Mouse (Mus musculus) right cerebral cortex, adult 18-20 months (tissue): ENCODE results near the gene Dhps.
"Not testable (repeated sequence)": the region's sequence is repeated elsewhere in the genome, so short reads cannot be mapped to it uniquely, and the experiment has no call there.

Source experiments
- DNase-seq: peaks from one replicate; pipeline ENCODE4 v3.0.0; 2022; ENCODE audit warnings: mixed read lengths

Dhps gene

DNA sequence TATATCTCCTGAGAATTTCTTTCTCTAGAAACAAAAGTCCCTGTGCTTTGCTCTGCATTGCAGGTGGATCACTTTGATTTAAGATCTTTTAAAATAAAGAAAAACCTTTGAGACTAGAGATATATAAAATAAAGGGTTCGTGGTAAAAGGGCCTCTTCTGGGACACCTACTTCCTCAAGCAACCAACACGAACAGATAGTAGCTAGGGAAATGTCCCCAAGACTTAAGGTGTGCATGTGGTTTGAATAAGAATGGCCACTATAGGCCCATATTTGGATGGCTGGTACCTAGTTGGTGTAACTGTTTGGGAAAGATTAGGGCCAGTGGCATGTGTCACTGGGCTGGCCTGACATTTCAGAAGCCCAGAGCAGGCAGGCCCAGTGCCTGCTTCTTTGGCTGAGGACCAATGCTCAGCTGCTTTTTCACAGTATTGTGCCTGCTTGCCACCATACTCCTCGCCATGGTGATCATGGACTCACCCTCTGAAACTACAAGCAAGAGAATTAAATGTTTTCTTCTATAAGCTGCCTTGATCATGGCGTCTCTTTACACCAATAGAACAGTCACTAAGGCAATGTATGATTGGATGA lies 28.6 kb downstream of the Dhps start:
- no peak for DNase-seq

DNA sequence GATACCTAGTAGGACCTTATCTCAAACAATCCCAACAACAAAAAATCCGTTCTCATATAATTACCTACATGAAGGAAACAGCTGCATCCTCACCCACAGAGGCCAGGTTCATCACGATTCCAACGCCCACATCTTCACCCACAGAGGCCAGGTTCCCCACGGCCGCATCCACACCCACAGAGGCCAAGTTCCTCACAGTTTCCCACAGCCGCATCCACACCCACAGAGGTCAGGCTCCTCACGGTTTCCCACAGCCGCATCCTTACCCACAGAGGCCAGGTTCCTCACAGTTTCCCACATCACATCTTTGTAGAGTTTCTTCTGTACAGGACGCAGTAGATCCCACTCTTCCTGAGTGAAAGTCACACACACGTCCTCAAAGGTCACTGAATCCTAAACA lies 41.7 kb downstream of the Dhps start:
- no peak for DNase-seq

DNA sequence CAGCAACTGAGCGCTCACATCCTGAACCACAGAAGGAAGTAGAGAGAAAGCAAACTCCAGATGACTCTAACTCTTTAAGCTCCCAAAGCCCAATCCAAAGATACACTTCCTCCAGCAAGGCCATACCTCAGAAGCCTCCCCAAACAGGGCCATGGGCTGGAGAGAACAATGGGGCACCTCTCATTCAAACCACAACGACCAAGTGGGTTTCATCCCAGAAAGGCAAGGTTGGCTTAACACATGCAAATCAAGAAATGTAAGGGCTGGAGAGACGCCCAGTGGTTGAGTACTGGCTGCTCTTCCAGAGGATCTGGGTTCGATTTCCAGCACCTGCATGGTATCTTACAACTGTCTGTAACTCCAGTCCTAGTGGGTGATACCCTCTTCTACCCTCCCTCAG lies 43.9 kb downstream of the Dhps start:
- DNase-seq: no peak

DNA sequence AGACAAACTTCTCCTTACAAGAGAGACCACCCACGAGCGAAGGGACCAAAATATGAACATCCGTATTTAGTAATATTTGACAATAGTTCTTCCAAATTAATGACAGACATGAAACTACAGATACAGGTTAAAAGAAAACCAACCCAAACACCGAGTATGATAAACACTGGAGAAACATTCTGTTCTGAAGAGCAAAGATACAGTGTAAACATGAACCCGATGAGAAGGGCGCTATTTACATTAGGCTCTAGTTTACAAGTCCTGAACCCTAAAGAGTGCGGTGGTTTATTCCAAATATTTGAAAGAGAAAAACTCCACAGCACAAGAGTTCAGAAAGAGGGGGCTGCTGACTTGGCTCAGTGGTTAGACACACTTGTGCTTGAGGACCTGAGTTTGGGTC lies 45.4 kb downstream of the Dhps start:
- no peak for DNase-seq

DNA sequence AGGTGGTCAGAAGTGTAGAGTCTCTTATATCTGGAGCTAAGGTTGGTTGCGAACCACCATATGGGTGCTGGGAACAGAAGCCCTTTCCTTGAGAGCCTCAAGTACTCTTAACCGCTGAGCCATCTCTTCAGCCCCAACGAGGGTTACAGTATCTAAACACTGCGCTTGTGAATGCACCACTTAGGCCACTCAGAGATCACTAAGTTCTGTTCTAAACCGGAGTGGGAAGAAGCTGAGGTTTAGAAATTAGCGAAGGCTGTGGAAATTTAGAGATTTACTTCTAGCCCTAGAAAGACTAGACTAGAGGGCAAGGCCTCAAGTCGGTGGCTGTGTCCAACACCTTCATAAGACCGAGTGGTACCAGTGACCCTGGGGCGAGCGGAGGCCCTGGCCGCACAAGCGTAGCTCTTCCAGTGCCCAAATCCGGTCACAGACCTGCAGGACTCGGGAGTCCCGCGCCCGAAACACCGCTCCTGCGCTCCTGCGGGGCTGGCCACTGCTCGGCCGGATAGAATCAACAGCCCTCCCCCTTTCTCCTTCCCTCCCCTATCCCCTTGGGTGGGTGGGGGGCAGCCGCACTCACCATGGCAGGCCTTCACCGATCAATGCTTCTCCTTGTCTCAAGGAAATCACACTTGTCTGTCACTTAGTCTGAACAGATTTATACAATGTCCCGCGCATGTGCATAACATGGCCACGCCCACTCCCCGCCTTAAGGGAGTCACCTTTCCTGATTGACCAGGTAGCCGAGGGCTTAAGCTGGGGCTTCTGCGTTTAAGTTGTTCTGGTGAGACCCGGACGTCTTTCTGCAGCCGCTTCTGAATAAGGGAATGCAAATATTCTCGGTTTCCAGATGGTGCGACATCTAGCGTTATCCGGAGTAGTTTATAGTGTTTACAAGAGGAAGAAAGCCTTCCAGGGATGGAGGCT lies 47.8 kb downstream of the Dhps start:
- DNase-seq: peak; percentile 87

DNA sequence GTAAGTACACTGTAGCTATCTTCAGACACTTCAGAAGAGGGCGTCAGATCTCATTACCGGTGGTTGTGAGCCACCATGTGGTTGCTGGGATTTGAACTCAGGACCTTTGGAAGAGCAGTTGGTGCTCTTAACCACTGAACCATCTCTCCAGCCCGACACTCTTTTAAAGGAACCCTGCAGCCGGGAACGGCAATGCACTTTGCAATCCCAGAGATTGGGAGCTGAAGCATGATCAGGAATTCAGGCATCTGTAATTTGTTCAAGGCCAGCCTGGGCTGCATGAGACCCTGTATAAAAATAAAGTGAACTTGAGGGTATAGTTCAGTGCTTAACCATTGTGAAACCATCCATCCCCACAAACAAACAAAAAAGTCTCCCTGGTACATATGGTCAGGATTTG lies 48.7 kb downstream of the Dhps start:
- not testable (repeated sequence) for DNase-seq

DNA sequence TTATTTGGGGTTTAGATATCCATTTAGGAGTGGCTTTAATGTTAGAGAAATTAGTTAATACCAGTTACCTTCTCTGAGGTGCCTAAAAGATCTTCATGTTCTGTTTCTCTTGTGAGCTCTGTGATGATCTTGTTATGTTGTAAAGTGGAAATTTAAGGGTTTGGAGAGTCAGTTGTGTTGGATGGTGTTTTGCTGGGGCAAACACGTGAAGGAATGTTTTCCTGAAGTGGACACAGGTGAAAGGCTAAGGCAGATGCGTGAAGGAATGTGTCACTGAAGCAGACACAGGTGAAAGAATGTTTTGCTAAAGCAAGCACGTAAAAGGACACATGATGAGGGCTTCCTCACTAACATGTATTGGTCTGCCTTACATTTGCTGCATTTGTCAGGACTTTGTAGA lies 51.4 kb downstream of the Dhps start, which contains the start of gene Zfp791:
Zfp791 (minus strand) TSS at position 101 of the 400 bp plus-strand sequence.
- no peak for DNase-seq

DNA sequence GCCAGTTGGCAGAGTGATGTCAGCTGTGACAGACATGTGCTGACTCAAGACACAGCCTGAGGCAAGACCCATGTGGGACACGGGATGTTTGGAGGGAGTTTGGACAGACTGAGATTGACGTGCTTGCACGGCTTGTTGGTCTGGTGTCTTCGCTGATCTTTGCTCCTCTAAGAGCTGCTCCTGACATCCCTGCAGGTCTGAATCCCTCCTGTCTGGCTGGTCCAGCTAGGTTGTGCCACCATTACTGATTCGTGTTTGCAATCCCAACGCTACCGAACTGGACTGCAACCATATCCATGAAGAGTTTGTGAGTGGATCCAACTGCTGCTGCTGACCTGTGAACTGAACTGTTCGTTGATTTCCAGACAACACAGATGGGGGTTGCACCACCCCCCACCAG lies 52.1 kb downstream of the Dhps start:
- DNase-seq: no peak
